Mouse (Mus musculus) CD4-positive helper T cell, adult 2 months (primary cell): Measurements from ENCODE around the gene Dnajc21.
A peak's percentile ranks its signal among the peaks of the same experiment; 100 is the strongest.

Experiments used
- DNase-seq: peaks from one replicate; pipeline ENCODE4 v3.0.0-alpha.2; 2012; ENCODE audit warnings: low read depth, missing footprints, low spot score

Dnajc21 gene

GRCm38 (mm10) chr15:10436893-10437292 is 33.4 kb downstream of the Dnajc21 start:
- no peak for DNase-seq

GRCm38 (mm10) chr15:10426545-10427266 is 43.6 kb downstream of the Dnajc21 start:
- no peak for DNase-seq

- no peak for DNase-seq
Measured at GRCm38 (mm10) chr15:10426124-10426523, 44.2 kb downstream of the Dnajc21 start.

- no peak for DNase-seq
Measured at GRCm38 (mm10) chr15:10421785-10422144, 48.6 kb downstream of the Dnajc21 start.

- DNase-seq = no peak
Measured at GRCm38 (mm10) chr15:10421138-10421784, 49.1 kb downstream of the Dnajc21 start.

GRCm38 (mm10) chr15:10413656-10414055 is 56.7 kb downstream of the Dnajc21 start:
- DNase-seq = no peak

GRCm38 (mm10) chr15:10410881-10411280 is 59.4 kb downstream of the Dnajc21 start:
- no peak for DNase-seq

- no peak for DNase-seq
Measured at GRCm38 (mm10) chr15:10409842-10410241, 60.5 kb downstream of the Dnajc21 start.

GRCm38 (mm10) chr15:10400415-10400814 is 69.9 kb downstream of the Dnajc21 start:
- DNase-seq = peak; percentile 6

GRCm38 (mm10) chr15:10399795-10400194 is 70.5 kb downstream of the Dnajc21 start:
- DNase-seq = no peak
